ENCODE assay signal across 1 mouse cellular context in the genomic region with DNA sequence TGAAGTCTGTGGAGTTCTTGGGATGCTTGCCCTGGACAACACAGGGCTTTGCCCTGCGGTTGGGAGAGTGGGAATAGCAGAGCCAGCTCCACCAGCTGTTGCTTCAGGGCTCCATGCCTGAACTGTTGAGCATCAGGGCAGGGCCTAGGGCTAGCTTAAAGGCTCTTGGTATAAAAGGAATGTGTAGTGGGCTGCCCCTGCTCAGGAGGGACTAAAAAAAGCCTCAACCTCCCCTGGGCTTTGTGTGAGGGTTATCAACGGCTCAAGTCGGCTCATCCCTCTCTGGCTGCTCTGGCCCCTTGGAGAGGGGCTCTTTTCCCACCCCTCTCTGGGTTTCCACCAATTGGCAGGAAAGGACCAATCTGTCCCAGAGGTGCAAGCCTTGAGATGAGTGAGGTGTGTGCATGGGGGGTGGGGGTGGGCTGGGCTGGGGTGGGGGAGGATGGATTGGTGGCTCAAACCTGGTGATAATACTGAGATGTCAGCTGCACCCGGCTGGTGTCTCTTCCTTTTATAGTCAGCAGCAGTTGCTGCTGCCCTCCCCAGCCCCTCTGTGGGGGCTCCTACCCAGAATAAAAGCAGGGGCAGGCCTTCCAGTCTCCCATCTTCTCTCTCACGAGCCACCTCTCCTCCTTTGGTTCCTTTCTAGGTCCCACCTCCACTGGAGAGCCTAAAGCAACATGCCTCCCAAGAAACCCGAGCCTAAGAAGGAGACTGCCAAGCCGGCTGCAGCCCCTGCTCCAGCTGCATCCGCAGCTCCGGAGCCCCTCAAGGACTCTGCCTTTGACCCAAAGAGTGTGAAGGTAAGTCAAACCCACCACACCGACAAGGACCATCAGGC.
TF ChIP-seq lines count a peak whose summit lies in the region.

No protein-coding gene starts in this region.

TF ChIP-seq in myocyte, 11 proteins besides CTCF, POLR2A, EP300 and RAD21 (continued from another document):
- TF ChIP-seq SRF (IDR thresholded peaks at IDR 0.05; ENCODE audit: control insufficient read depth, insufficient read length, low read depth) (peak; percentile 78), POLR2AphosphoS2 (IDR thresholded peaks at IDR 0.05; ENCODE audit: insufficient read length, low read depth) (peak; percentile 63), REST (IDR thresholded peaks at IDR 0.05; ENCODE audit: insufficient read depth, insufficient read length) (no peak), USF1 (IDR thresholded peaks at IDR 0.05; ENCODE audit: low read depth) (no peak), MYOG (IDR thresholded peaks at IDR 0.05; ENCODE audit: control insufficient read depth in 1 of 3, insufficient read depth in 1 of 3, insufficient read length in 2 of 3, low read depth in 2 of 3) (peak; percentile 58 to 97 (median 86)), CEBPB (IDR thresholded peaks at IDR 0.05; ENCODE audit: insufficient read depth, poor library complexity, severe bottlenecking) (no peak), E2F4 (IDR thresholded peaks at IDR 0.05; ENCODE audit: insufficient read depth) (no peak), MAX (IDR thresholded peaks at IDR 0.05; ENCODE audit: low read depth) (no peak), TCF3 (IDR thresholded peaks at IDR 0.05; ENCODE audit: insufficient read length, low read depth) (peak; percentile 55), TCF12 (IDR thresholded peaks at IDR 0.05; ENCODE audit: insufficient read depth, poor library complexity, severe bottlenecking) (peak; percentile 70)
